Mouse (Mus musculus): ENCODE data around the gene Mcm10.
A peak's percentile ranks its signal among the peaks of the same experiment; 100 is the strongest.

Gene Mcm10

GRCm38 (mm10) chr2:5032665-5033064, 20.1 kb upstream of the Mcm10 start:
- DNase-seq (ENCODE audit: low read depth, low spot score): no peak

GRCm38 (mm10) chr2:5031215-5031614, 18.6 kb upstream of the Mcm10 start:
- no peak for DNase-seq (ENCODE audit: low read depth, low spot score)

GRCm38 (mm10) chr2:5029808-5030207, 17.2 kb upstream of the Mcm10 start:
- DNase-seq (ENCODE audit: low read depth, low spot score): no peak

- DNase-seq (ENCODE audit: low read depth, low spot score): no peak
These were observed 15.5 kb upstream of the Mcm10 start for GRCm38 (mm10) chr2:5028047-5028446.

GRCm38 (mm10) chr2:5027057-5027456, 14.5 kb upstream of the Mcm10 start:
- no peak for DNase-seq (ENCODE audit: low read depth, low spot score)

- no peak for DNase-seq (ENCODE audit: low read depth, low spot score)
These were observed 12.7 kb upstream of the Mcm10 start for GRCm38 (mm10) chr2:5025162-5025733.

GRCm38 (mm10) chr2:5023699-5024399, 11.3 kb upstream of the Mcm10 start:
- no peak for DNase-seq (ENCODE audit: low read depth, low spot score)

- no peak for DNase-seq (ENCODE audit: low read depth, low spot score)
These were observed 10.7 kb upstream of the Mcm10 start for GRCm38 (mm10) chr2:5023275-5023674.

- no peak for DNase-seq (ENCODE audit: low read depth, low spot score)
These were observed 7.1 kb upstream of the Mcm10 start for GRCm38 (mm10) chr2:5019708-5020107.

- no peak for DNase-seq (ENCODE audit: low read depth, low spot score)
These were observed 4.3 kb upstream of the Mcm10 start for GRCm38 (mm10) chr2:5016922-5017321.

GRCm38 (mm10) chr2:5015527-5015926, 2.9 kb upstream of the Mcm10 start:
- no peak for DNase-seq (ENCODE audit: low read depth, low spot score)

- DNase-seq (ENCODE audit: low read depth, low spot score): no peak
These were observed 2.0 kb upstream of the Mcm10 start for GRCm38 (mm10) chr2:5014616-5015015.

GRCm38 (mm10) chr2:5011898-5012490, 597 bp downstream of the Mcm10 start:
- peak; percentile 13 for DNase-seq (ENCODE audit: low read depth, low spot score)

GRCm38 (mm10) chr2:5007107-5007506, 5.5 kb downstream of the Mcm10 start:
- no peak for DNase-seq (ENCODE audit: low read depth, low spot score)

GRCm38 (mm10) chr2:5001266-5001665, 11.3 kb downstream of the Mcm10 start:
- no peak for DNase-seq (ENCODE audit: low read depth, low spot score)

GRCm38 (mm10) chr2:4998905-4999304, 13.7 kb downstream of the Mcm10 start:
- DNase-seq (ENCODE audit: low read depth, low spot score): no peak

GRCm38 (mm10) chr2:4996421-4996824, 16.2 kb downstream of the Mcm10 start:
- DNase-seq (ENCODE audit: low read depth, low spot score): no peak

GRCm38 (mm10) chr2:4995646-4996045, 16.9 kb downstream of the Mcm10 start:
- DNase-seq (ENCODE audit: low read depth, low spot score): no peak

GRCm38 (mm10) chr2:4994436-4994835, 18.2 kb downstream of the Mcm10 start:
- DNase-seq (ENCODE audit: low read depth, low spot score): no peak

- no peak for DNase-seq (ENCODE audit: low read depth, low spot score)
These were observed 19.0 kb downstream of the Mcm10 start for GRCm38 (mm10) chr2:4993584-4993983.

GRCm38 (mm10) chr2:4988826-4989424, 23.7 kb downstream of the Mcm10 start:
- DNase-seq (ENCODE audit: low read depth, low spot score): no peak

- DNase-seq (ENCODE audit: low read depth, low spot score): no peak
These were observed 25.0 kb downstream of the Mcm10 start for GRCm38 (mm10) chr2:4987388-4988180.

Measured in c-Kit-negative CD71-positive TER-119-positive erythroid progenitor cells, embryonic 14.5 days (primary cell).